Mouse (Mus musculus) heart, postnatal 0 days (tissue): ENCODE measurements at regions not wholly inside any gene's neighbourhood (a gene's known extent, or its start where the extent isn't known, plus 50 kb on each side); places are given as distances from the start of the nearest gene placed in this dataset. TPM values are rescaled to one million over a fixed set of nuclear protein-coding genes. Genes with fewer than 3 reads are reported as not detected.

Experiments used
- ATAC-seq: fragments of 200-750 bp; cut with Nextera tagmentation; 2 replicates; pipeline ENCODE4 v1.8.0; 2017; ENCODE audit warnings: low read depth, moderate number of reproducible peaks, moderate library complexity; ENCODE audit not compliant: insufficient read depth
- DNase-seq: peaks from one replicate; pipeline ENCODE4 v3.0.0-alpha.2; 2016; ENCODE audit warnings: low spot score
- H3K27ac ChIP-seq: fragments of 300-500 bp; sonication (generic); 2 replicates; pipeline ENCODE4 v1.5.1; 2014; ENCODE audit warnings: low read depth, mild to moderate bottlenecking
- H3K27me3 ChIP-seq: fragments of 300-500 bp; sonication (generic); 2 replicates; pipeline ENCODE4 v1.6.1; 2014; ENCODE audit warnings: low read length, mixed read lengths; ENCODE audit not compliant: control insufficient read depth, insufficient read depth
- H3K36me3 ChIP-seq: fragments of 300-500 bp; sonication (generic); replicated peaks from 2 replicates; pipeline ENCODE4 v1.6.1; 2014; ENCODE audit warnings: low read length, mixed read lengths; ENCODE audit not compliant: control insufficient read depth, insufficient read depth
- H3K4me1 ChIP-seq: fragments of 300-500 bp; sonication (generic); 2 replicates; pipeline ENCODE4 v1.6.1; 2014; ENCODE audit warnings: antibody characterized with exemption; ENCODE audit not compliant: control insufficient read depth, insufficient read depth
- H3K4me2 ChIP-seq: fragments of 300-500 bp; sonication (generic); 2 replicates; pipeline ENCODE4 v1.6.1; 2014; ENCODE audit warnings: low read depth, mild to moderate bottlenecking, low read length, moderate library complexity
- H3K4me3 ChIP-seq: fragments of 300-500 bp; sonication (generic); 2 replicates; pipeline ENCODE4 v1.5.1; 2014; ENCODE audit warnings: low read depth, low read length
- H3K9ac ChIP-seq: fragments of 300-500 bp; sonication (generic); replicated peaks from 2 replicates; pipeline ENCODE4 v1.6.1; 2014; ENCODE audit warnings: low read depth, low read length, mixed read lengths
- H3K9me3 ChIP-seq: fragments of 300-500 bp; sonication (generic); replicated peaks from 2 replicates; pipeline ENCODE4 v1.6.1; 2016; ENCODE audit warnings: low read length; ENCODE audit not compliant: control insufficient read depth
- CTCF ChIP-seq: IDR thresholded peaks from 2 replicates; pipeline ENCODE4 v1.5.1; 2016; ENCODE audit warnings: antibody characterized with exemption, control low read depth, low read depth
- EP300 ChIP-seq: IDR thresholded peaks from 2 replicates; pipeline ENCODE4 v1.6.1; 2016; ENCODE audit warnings: antibody characterized with exemption, low read depth
- WGBS: fragments of 180-500 bp; shearing (Covaris S2); extraction: QIAGEN DNeasy Blood & Tissue Kit; methylation state at CpG from one replicate; pipeline ENCODE4 v1.1.7; 2014; 5-methylcytosine and 5-hydroxymethylcytosine counted together
- microRNA-seq: library from miRNA; unstranded; fragments of <30 nt; microRNA quantifications from one replicate; pipeline ENCODE4, GENCODE M21; 2016

DNA sequence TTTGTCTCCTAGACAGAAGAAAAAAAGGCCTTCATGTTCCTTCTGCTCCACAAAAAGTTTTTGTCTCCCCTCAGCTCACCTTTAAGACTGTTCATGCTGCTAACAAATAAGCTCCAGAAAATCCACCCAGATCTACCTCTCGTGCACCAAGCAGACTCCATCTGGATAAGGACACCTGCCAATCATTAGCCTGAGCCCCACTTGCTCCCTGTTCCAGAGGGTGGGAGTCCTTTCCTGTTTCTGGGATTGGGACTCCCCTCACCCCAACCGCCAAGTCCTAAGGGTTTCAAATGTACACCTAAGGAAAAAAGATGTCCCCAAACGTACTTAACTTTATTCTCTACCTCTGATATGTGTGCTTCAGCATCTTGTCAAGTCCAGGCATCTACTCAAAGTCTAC lies 63.6 kb upstream of the Zfp64 start:
- TF ChIP-seq EP300 (no peak), CTCF (no peak)
- DNase-seq = no peak
- no peak overlapping the region for H3K4me3 ChIP-seq
- H3K4me1 ChIP-seq = no peaks in the 10 kb centered on the region
- no peak overlapping the region for H3K9ac ChIP-seq
- H3K36me3 ChIP-seq = no peaks in the 10 kb centered on the region
- 60% methylated on average over 3 of the region's 3 CpGs for WGBS
- no peak overlapping the region for H3K27ac ChIP-seq
- no peak overlapping the region for H3K4me2 ChIP-seq
- H3K27me3 ChIP-seq = no peaks in the 10 kb centered on the region
- H3K9me3 ChIP-seq = no peaks in the 10 kb centered on the region
- ATAC-seq = no peak

DNA sequence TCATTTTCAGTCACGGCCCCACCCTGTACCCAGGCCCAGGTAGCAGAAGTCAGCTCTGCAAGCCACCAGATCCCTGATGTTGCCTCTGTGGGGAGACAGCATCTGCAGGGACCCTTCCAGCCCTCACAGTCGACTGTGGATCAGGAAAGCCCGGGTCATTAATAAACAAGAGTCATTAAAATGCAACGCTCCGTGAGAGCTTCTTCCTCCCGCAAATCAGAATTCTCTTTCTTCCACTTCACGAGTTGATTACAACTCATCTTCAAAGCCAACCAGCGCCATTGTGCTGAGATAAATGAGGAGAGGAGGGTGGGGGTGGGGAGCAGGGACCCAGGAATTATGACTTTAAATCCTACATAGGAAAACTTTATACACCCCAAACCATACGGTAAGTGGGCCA lies 54.9 kb upstream of the Zfp64 start:
- Histone ChIP-seq H3K4me2 (no peak overlapping the region), H3K4me3 (no peak overlapping the region), H3K27ac (no peak overlapping the region), H3K36me3 (no peaks in the 10 kb centered on the region), H3K9ac (no peak overlapping the region), H3K4me1 (no peaks in the 10 kb centered on the region), H3K27me3 (no peaks in the 10 kb centered on the region), H3K9me3 (no peaks in the 10 kb centered on the region)
- ATAC-seq = no peak
- 68% methylated on average over 9 of the region's 9 CpGs for WGBS
- TF ChIP-seq CTCF (no peak), EP300 (no peak)
- no peak for DNase-seq

DNA sequence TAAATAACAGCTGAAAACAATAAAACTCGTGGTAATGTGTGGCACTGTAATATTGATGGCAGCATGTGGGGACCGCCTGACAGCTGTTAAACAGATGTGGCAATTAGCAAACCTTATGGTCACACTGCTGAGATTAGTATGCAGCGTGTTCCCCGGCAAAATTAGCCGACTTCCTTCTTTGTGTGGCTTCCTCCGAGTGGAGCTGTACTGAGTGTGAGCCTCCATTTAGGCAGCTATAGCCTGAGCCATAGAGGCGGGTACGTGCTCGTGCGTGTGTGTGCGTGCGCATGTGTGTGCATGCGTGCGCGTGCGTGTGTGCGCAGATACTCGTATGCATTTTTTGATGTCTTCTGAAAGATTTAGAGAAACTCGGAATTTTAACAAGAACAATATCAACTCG lies 53.4 kb upstream of the Zfp64 start:
- 67% methylated on average over 20 of the region's 20 CpGs for WGBS
- DNase-seq = no peak
- Histone ChIP-seq H3K9me3 (no peaks in the 10 kb centered on the region), H3K4me1 (no peaks in the 10 kb centered on the region), H3K36me3 (no peaks in the 10 kb centered on the region), H3K27ac (peak overlapping the region; percentile 44; the same call in 1 of the 2 replicates), H3K4me3 (no peak overlapping the region), H3K27me3 (no peaks in the 10 kb centered on the region), H3K4me2 (no peak overlapping the region), H3K9ac (no peak overlapping the region)
- peak; percentile 8; the same call in 1 of the 2 replicates for ATAC-seq
- TF ChIP-seq EP300 (no peak), CTCF (no peak)

DNA sequence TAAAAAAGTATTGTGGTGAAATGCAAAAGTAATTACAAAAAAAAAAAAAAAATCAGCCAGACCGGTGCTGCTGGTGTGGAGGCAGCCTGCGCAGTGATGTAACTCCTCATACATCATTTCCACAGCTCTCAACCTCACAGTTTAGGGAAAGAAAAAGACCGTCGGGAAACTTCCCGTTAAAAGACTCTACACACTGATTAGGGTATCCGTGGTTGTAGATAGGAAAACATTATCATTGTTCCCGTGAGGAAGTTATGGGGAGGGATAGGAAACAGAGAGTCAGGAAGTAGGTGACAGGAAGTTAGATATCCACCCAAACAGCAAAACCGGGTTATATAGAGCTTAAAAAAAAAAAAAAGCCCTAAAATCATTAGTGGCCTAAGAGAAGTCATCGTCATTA lies 52.9 kb upstream of the Zfp64 start:
- no peak overlapping the region for H3K4me2 ChIP-seq
- 38% methylated on average over 9 of the region's 9 CpGs for WGBS

DNA sequence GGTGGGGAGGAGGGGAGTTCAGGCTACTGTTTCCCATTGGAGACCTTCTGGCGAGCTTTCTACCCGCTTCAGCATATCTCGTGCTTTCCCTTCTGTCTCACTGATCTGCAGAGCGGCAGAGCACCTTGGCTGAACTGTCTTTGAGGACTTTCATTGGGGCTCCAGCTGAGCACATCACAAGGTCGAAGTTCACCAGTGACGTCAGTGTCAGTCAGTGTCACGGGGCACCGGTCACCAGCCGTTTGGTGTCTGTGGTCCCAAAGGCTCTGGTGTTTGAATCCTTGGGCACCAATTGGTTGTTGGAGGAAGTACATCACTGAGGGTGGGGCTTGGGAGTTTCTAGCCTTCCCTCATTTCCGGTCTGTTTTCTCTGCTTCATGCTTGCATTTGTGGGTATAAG lies 51.2 kb upstream of the Zfp64 start:
- Histone ChIP-seq H3K4me2 (no peak overlapping the region), H3K27me3 (no peaks in the 10 kb centered on the region), H3K27ac (no peak overlapping the region), H3K9me3 (no peaks in the 10 kb centered on the region), H3K4me3 (no peak overlapping the region), H3K36me3 (no peaks in the 10 kb centered on the region), H3K9ac (no peak overlapping the region), H3K4me1 (no peaks in the 10 kb centered on the region)
- WGBS = 83% methylated on average over 10 of the region's 10 CpGs
- DNase-seq = no peak
- TF ChIP-seq CTCF (no peak), EP300 (no peak)
- no peak for ATAC-seq

More for the DNA sequence above, 52.9 kb upstream of the Zfp64 start:
- no peaks in the 10 kb centered on the region for H3K9me3 ChIP-seq
- no peak overlapping the region for H3K4me3 ChIP-seq
- H3K4me1 ChIP-seq = no peaks in the 10 kb centered on the region
- peak; percentile 84; the same call in 1 of the 2 replicates for TF ChIP-seq EP300
- no peak for TF ChIP-seq CTCF
- ATAC-seq = peak; percentile 49; the same call in 1 of the 2 replicates
- H3K27ac ChIP-seq = peak overlapping the region; percentile 44; the same call in 1 of the 2 replicates
- H3K36me3 ChIP-seq = no peaks in the 10 kb centered on the region
- DNase-seq = peak; percentile 11
- no peak overlapping the region for H3K9ac ChIP-seq
- no peaks in the 10 kb centered on the region for H3K27me3 ChIP-seq

DNA sequence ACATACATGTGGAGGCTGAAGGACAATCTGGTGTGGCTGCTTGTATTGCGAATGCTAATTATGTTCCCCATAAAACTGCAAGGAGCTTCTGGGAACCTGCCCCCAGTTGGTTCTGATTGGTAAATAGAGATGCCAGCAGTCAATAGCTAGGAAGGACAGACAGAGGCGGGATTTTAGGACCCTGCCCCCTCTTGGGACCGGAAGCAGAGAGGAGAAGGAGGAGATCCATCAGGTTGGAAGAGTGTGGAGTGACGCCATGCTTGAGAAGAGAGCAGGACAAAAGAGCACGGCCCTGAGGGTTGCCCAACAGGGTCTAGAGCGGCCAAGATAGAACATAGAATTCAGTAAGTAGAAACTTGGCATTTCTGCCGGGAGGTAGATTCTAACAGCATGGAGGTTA lies 50.4 kb upstream of the Zfp64 start:
- no peak overlapping the region for H3K4me3 ChIP-seq
- no peak overlapping the region for H3K9ac ChIP-seq
- H3K4me1 ChIP-seq = no peaks in the 10 kb centered on the region
- DNase-seq (no peak), ATAC-seq (no peak)
- no peak overlapping the region for H3K27ac ChIP-seq
- H3K9me3 ChIP-seq = no peaks in the 10 kb centered on the region
- H3K27me3 ChIP-seq = no peaks in the 10 kb centered on the region
- TF ChIP-seq CTCF = no peak
- no peak overlapping the region for H3K4me2 ChIP-seq
- H3K36me3 ChIP-seq = no peaks in the 10 kb centered on the region
- 86% methylated on average over 7 of the region's 7 CpGs for WGBS

Small RNA genes lying in the stretch of these regions (microRNA-seq; reads per million reads assigned to microRNA genes)
- not detected for gene Gm26469
